Mouse (Mus musculus) G1E (cell line): ENCODE measurements around the gene Dnajc7. TPM values are rescaled to one million over a fixed set of nuclear protein-coding genes. Genes with fewer than 3 reads are reported as not detected.

Source experiments
- ATAC-seq: 2 replicates; pipeline ENCODE4 v1.8.0; 2016; ENCODE audit warnings: mild to moderate bottlenecking; ENCODE audit not compliant: insufficient number of reproducible peaks, poor library complexity, low FRiP score, severe bottlenecking; ENCODE audit errors: extremely low read depth
- DNase-seq: peaks from one replicate; pipeline ENCODE4 v3.0.0; 2012; ENCODE audit warnings: low spot score
- H3K27me3 ChIP-seq: 2 replicates; pipeline ENCODE4 v1.6.1; 2012; ENCODE audit warnings: mild to moderate bottlenecking, low read length, inconsistent platforms; ENCODE audit not compliant: insufficient read depth
- H3K36me3 ChIP-seq: replicated peaks from 2 replicates; pipeline ENCODE3; 2012; ENCODE audit warnings: mild to moderate bottlenecking, inconsistent platforms
- H3K4me1 ChIP-seq: 2 replicates; pipeline ENCODE4 v1.6.1; 2012; ENCODE audit warnings: low read depth, low read length, inconsistent platforms, mixed read lengths; ENCODE audit not compliant: insufficient read depth
- H3K4me3 ChIP-seq: 2 replicates; pipeline ENCODE4 v1.5.1; 2012; ENCODE audit warnings: low read depth, mild to moderate bottlenecking, inconsistent platforms, low read length, moderate library complexity, mixed read lengths
- H3K9me3 ChIP-seq: replicated peaks from 2 replicates; pipeline ENCODE4 v1.6.1; 2012; ENCODE audit warnings: inconsistent platforms
- CTCF ChIP-seq: IDR thresholded peaks from 2 replicates; pipeline ENCODE4 v1.5.1; 2012; ENCODE audit warnings: low read depth, low read length, inconsistent platforms, mixed read lengths
- GATA1 ChIP-seq: IDR thresholded peaks from 2 replicates; pipeline ENCODE4 v1.6.1; 2012; ENCODE audit warnings: borderline replicate concordance, low read length, inconsistent platforms, mixed read lengths
- GATA2 ChIP-seq: IDR thresholded peaks from 2 replicates; pipeline ENCODE4 v1.6.1; 2012; ENCODE audit warnings: low read depth, low read length, inconsistent platforms, borderline replicate concordance
- POLR2AphosphoS5 ChIP-seq: IDR thresholded peaks from 2 replicates; pipeline ENCODE4 v1.6.1; 2012; ENCODE audit warnings: low read depth, low read length, inconsistent platforms; ENCODE audit not compliant: insufficient replicate concordance
- TAL1 ChIP-seq: conservative IDR thresholded peaks from 2 replicates; pipeline ENCODE4 v1.6.1; 2012; ENCODE audit warnings: low read depth, low read length, inconsistent platforms, mixed read lengths
- polyA plus RNA-seq: library from polyadenylated mRNA; stranded (reverse); fragments of >175 nt; gene quantifications from 2 replicates; pipeline ENCODE4 v1.2.3, GENCODE M21; 2012
- total RNA-seq, 2 experiments: library from RNA; stranded (forward) in 1 of 2; stranded (reverse) in 1 of 2; fragments of 200-1000 nt in 1 of 2; fragments of >200 nt in 1 of 2; fragmentation: Nextera tagmentation in 1 of 2; gene quantifications; 2 replicates each; pipeline ENCODE4 v1.2.3; 2014 to 2017

Gene Dnajc7
- total and polyA plus RNA-seq, 3 experiments, result 140 to 234 (median 151) TPM

DNA sequence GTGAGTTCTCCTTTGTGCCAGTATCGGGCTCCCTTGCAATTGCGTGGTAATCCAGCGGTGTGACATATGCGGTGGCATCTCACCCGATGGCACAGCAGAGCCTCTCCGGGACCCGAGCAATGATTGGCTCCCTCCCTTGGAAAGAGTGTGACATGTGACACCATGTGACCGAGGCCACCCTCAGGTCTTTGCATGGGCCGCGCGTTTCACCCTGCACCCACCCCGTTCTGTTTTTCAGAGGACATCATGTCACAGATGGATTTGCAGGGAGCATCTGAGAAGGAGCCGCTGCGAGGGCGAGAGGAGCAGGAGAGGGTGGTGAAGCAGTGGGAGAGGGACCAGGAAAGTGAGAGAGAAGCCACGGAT, 48.8 kb downstream of the Dnajc7 start:
- H3K27me3 ChIP-seq, result peaks cover 24% of the 10 kb centered on the region
- no peak for ATAC-seq
- DNase-seq, result no peak
- no peak overlapping the region for H3K4me3 ChIP-seq
- H3K36me3 ChIP-seq, result peaks cover 6% of the 10 kb centered on the region
- H3K4me1 ChIP-seq, result peaks cover 30% of the 10 kb centered on the region
- no peaks in the 10 kb centered on the region for H3K9me3 ChIP-seq
- TF ChIP-seq GATA1 (no peak), POLR2AphosphoS5 (no peak), CTCF (no peak), TAL1 (no peak), GATA2 (no peak)

DNA sequence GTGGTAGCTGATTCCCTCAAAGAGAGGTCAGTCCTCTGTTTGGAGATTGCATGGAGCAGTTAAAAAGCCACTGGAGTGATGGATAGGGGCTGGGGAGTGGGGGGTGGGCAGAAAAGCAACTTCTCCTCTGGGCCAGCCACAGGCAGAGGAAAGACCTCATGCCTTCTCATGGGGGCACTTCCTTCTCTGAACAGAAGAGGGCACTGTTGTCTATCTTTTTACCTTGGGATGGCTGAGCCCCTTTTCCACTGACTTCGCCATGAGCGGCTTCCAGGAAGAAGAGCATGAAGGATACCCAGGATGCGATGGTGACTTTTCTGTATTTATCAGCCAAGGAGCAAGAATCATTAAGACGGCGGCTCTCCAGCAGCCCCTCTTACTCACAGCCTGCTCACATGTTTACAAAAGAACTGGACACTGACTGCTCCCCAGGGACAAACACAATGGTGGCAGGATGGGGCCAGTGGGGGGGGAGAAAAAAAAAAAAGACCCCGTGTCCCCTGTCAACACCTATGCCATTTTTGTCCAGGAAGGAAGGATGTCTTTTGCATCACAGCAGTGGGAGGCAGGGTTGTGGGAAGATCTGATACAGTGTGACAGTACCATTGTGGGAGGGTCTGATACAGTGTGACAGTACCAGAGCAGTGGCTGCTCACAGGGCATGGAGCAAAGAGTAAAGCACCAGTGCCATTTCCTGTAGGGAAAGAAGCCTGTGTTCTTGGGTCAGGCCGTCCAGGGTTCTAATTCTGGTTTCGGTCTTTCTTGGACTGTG, 49.4 kb downstream of the Dnajc7 start:
- Histone ChIP-seq H3K36me3 (no peaks in the 10 kb centered on the region), H3K4me3 (no peak overlapping the region), H3K4me1 (peaks cover 27% of the 10 kb centered on the region), H3K27me3 (peaks cover 25% of the 10 kb centered on the region), H3K9me3 (no peaks in the 10 kb centered on the region)
- peak; percentile 46 for DNase-seq
- peak; percentile 80 for TF ChIP-seq CTCF
- no peak for TF ChIP-seq POLR2AphosphoS5
- ATAC-seq, result no peak; the same call in 1 of the 2 replicates

GRCm38 (mm10) chr11:100569789-100570188, 50.2 kb downstream of the Dnajc7 start:
- peaks cover 27% of the 10 kb centered on the region for H3K27me3 ChIP-seq
- H3K4me3 ChIP-seq, result no peak overlapping the region
- H3K36me3 ChIP-seq, result no peaks in the 10 kb centered on the region
- peaks cover 19% of the 10 kb centered on the region for H3K4me1 ChIP-seq
- TF ChIP-seq GATA1 (no peak), CTCF (no peak), TAL1 (no peak), GATA2 (no peak), POLR2AphosphoS5 (no peak)
- H3K9me3 ChIP-seq, result no peaks in the 10 kb centered on the region
- no peak for DNase-seq
- no peak for ATAC-seq

- peaks cover 17% of the 10 kb centered on the region for H3K4me1 ChIP-seq
Measured at GRCm38 (mm10) chr11:100568692-100569091, 51.3 kb downstream of the Dnajc7 start.

DNA sequence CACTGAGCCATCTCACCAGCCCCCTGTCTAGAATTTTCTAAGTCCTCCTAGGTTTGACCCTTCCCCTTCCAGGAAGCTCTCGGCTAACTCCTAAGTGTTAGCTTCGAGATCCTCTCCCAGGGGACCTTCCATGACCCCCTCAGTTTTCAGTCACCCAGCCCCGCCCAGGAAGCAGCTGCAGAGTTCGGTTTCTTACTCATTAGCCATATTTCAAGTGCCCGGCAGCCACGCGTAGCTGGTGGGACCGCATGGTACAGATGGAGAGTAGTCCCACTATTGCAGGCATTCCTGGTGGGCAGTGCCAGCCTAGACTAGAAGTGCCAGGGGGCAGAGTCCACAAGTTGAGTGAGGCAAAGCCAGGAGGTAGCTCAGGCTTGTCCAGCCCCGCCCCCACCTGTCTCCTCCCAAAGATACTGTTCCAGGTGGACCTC, 52.1 kb downstream of the Dnajc7 start:
- H3K36me3 ChIP-seq, result no peaks in the 10 kb centered on the region
- ATAC-seq (no peak), DNase-seq (no peak)
- H3K4me3 ChIP-seq, result no peak overlapping the region
- TF ChIP-seq CTCF (no peak), TAL1 (no peak), GATA2 (no peak), POLR2AphosphoS5 (no peak), GATA1 (no peak)
- no peaks in the 10 kb centered on the region for H3K9me3 ChIP-seq
- peaks cover 17% of the 10 kb centered on the region for H3K4me1 ChIP-seq
- peaks cover 42% of the 10 kb centered on the region for H3K27me3 ChIP-seq

More at GRCm38 (mm10) chr11:100568692-100569091, 51.3 kb downstream of the Dnajc7 start:
- TF ChIP-seq CTCF, result no peak
- TF ChIP-seq POLR2AphosphoS5, result no peak
- no peak for TF ChIP-seq GATA1
- no peak for TF ChIP-seq GATA2
- no peak for TF ChIP-seq TAL1
- ATAC-seq (no peak), DNase-seq (no peak)
- no peaks in the 10 kb centered on the region for H3K9me3 ChIP-seq
- no peak overlapping the region for H3K4me3 ChIP-seq
- peaks cover 34% of the 10 kb centered on the region for H3K27me3 ChIP-seq
- no peaks in the 10 kb centered on the region for H3K36me3 ChIP-seq

DNA sequence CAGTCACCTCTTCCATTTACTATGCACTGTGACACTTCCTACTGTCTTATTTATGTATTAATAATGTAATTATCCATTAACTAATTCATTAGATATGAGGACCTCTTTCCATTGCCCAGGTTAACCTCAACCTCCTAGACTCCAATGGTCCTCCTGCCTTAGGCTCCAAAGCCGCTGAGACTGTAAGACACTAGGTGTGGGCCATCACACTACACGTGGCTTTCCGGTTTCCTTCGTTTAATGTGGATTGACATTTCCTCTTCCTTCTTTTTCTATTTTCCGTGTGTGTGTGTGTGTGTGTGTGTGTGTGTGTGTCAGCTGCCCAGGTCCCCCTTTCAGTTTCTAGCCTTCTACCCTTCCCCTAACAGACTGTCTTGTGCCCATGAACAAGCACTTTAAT, 52.7 kb downstream of the Dnajc7 start:
- H3K4me1 ChIP-seq, result peaks cover 17% of the 10 kb centered on the region
- peaks cover 44% of the 10 kb centered on the region for H3K27me3 ChIP-seq
- DNase-seq, result no peak
- H3K9me3 ChIP-seq, result no peaks in the 10 kb centered on the region
- TF ChIP-seq POLR2AphosphoS5, result no peak
- no peak for TF ChIP-seq GATA1
- no peak for TF ChIP-seq CTCF
- TF ChIP-seq TAL1, result no peak
- TF ChIP-seq GATA2, result no peak
- no peaks in the 10 kb centered on the region for H3K36me3 ChIP-seq
- no peak overlapping the region for H3K4me3 ChIP-seq
- ATAC-seq, result no peak
